Mouse (Mus musculus): ENCODE measurements around the gene Reln. TPM values are rescaled to one million over a fixed set of nuclear protein-coding genes. Genes with fewer than 3 reads are reported as not detected.

Gene Reln
- polyA plus RNA-seq, 1 experiment = 1.1 TPM

- Histone ChIP-seq H3K4me3 (ENCODE audit: insufficient read depth, low read depth, low read length) (no peak overlapping the region), H3K27ac (replicated peaks; ENCODE audit: low read depth, low read length) (no peak overlapping the region), H3K4me1 (ENCODE audit: control insufficient read depth, insufficient read depth, insufficient read length, low read length) (no peaks in the 10 kb centered on the region)
These were observed 62.3 kb downstream of the Reln start for GRCm38 (mm10) chr5:22282141-22282665.

DNA sequence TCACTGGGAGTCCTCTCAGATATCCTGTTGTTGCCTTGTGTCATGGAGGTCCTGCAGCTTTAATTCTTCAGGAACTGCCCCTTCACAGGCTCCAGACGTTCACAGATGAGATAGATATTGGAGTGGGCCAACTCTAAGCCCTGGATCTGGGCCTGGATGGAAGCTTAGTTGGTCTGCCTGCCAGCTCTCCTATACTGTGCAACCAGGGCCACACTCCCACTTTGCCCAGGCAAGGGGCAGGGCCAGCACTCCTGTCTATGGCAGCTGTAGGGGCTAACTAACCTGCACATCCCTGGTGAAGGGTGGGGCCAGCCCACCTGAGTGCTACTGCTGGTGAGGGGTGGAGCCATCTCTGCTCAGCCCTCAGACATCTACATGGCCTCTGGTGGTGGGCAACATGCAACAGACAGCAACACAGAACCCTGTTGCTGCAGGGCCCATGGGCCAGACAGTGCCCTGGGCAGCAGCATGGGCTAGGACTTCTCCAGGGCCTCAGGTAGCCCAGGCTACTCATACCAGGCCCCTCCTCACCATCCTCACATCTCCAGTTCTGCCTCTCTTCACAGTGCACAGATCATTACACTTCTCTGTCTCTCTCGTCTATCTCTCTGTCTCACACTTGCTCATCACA is 63.9 kb downstream of the Reln start:
- Histone ChIP-seq H3K27ac (replicated peaks; ENCODE audit: low read depth, low read length) (no peak overlapping the region), H3K4me1 (ENCODE audit: control insufficient read depth, insufficient read depth, insufficient read length, low read length) (no peaks in the 10 kb centered on the region), H3K4me3 (ENCODE audit: insufficient read depth, low read depth, low read length) (no peak overlapping the region)

- Histone ChIP-seq H3K27ac (replicated peaks; ENCODE audit: low read depth, low read length) (no peak overlapping the region), H3K4me3 (ENCODE audit: insufficient read depth, low read depth, low read length) (no peak overlapping the region), H3K4me1 (ENCODE audit: control insufficient read depth, insufficient read depth, insufficient read length, low read length) (no peaks in the 10 kb centered on the region)
These were observed 65.3 kb downstream of the Reln start for GRCm38 (mm10) chr5:22279201-22279600.

GRCm38 (mm10) chr5:22274134-22274533 is 70.4 kb downstream of the Reln start:
- Histone ChIP-seq H3K4me3 (ENCODE audit: insufficient read depth, low read depth, low read length) (no peak overlapping the region), H3K27ac (replicated peaks; ENCODE audit: low read depth, low read length) (no peak overlapping the region), H3K4me1 (ENCODE audit: control insufficient read depth, insufficient read depth, insufficient read length, low read length) (no peaks in the 10 kb centered on the region)

GRCm38 (mm10) chr5:22266489-22267301 is 77.8 kb downstream of the Reln start:
- Histone ChIP-seq H3K4me3 (ENCODE audit: insufficient read depth, low read depth, low read length) (no peak overlapping the region), H3K27ac (replicated peaks; ENCODE audit: low read depth, low read length) (no peak overlapping the region)

DNA sequence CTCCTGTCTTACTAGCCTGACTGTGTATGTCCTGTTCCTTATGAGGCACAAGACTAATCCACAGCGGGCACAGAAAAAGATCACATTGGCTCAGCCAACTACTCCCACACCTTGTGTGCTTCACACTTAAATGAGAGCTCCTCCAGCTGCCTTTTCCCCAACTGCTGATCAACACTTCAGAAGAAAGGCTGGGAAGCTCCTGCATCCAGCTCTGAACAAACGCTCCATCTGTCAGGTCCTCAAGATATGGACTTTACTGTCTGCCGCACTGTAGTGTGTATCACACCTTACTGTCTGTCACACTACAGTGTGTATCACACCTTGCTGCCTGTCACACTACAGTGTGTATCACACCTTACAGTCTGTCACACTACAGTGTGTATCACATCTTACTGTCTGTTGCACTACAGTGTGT is 82.1 kb downstream of the Reln start:
- Histone ChIP-seq H3K4me1 (ENCODE audit: control insufficient read depth, insufficient read depth, insufficient read length, low read length) (no peaks in the 10 kb centered on the region), H3K4me3 (ENCODE audit: insufficient read depth, low read depth, low read length) (no peak overlapping the region), H3K27ac (replicated peaks; ENCODE audit: low read depth, low read length) (no peak overlapping the region)

More at GRCm38 (mm10) chr5:22266489-22267301, 77.8 kb downstream of the Reln start:
- H3K4me1 ChIP-seq (ENCODE audit: control insufficient read depth, insufficient read depth, insufficient read length, low read length) = no peaks in the 10 kb centered on the region

GRCm38 (mm10) chr5:22255346-22255745 is 89.2 kb downstream of the Reln start:
- no peaks in the 10 kb centered on the region for H3K4me1 ChIP-seq (ENCODE audit: control insufficient read depth, insufficient read depth, insufficient read length, low read length)
- H3K27ac ChIP-seq (replicated peaks; ENCODE audit: low read depth, low read length) = no peak overlapping the region
- no peak overlapping the region for H3K4me3 ChIP-seq (ENCODE audit: insufficient read depth, low read depth, low read length)

DNA sequence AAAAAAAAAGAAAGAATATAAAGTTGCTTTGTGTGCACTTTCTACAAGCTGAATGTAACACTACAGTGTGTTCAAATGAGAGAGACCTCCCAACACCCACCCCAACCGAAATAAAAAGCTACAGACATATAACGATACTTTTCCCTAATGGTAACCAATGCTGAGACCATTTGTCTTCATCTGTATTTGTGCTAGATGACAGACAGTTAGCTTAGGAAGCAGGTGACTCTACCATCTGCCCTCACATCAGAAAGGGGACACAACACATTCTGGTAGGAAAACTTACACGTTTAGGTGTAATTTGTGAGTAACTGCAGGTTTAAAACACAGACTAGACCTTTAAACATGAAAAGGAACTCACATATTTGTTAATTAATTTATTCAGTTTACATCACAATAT is 90.6 kb downstream of the Reln start:
- Histone ChIP-seq H3K27ac (replicated peaks; ENCODE audit: low read depth, low read length) (no peak overlapping the region), H3K4me3 (ENCODE audit: insufficient read depth, low read depth, low read length) (no peak overlapping the region), H3K4me1 (ENCODE audit: control insufficient read depth, insufficient read depth, insufficient read length, low read length) (no peaks in the 10 kb centered on the region)

GRCm38 (mm10) chr5:22253318-22253717 is 91.2 kb downstream of the Reln start:
- no peaks in the 10 kb centered on the region for H3K4me1 ChIP-seq (ENCODE audit: control insufficient read depth, insufficient read depth, insufficient read length, low read length)
- H3K4me3 ChIP-seq (ENCODE audit: insufficient read depth, low read depth, low read length) = no peak overlapping the region
- H3K27ac ChIP-seq (replicated peaks; ENCODE audit: low read depth, low read length) = no peak overlapping the region

DNA sequence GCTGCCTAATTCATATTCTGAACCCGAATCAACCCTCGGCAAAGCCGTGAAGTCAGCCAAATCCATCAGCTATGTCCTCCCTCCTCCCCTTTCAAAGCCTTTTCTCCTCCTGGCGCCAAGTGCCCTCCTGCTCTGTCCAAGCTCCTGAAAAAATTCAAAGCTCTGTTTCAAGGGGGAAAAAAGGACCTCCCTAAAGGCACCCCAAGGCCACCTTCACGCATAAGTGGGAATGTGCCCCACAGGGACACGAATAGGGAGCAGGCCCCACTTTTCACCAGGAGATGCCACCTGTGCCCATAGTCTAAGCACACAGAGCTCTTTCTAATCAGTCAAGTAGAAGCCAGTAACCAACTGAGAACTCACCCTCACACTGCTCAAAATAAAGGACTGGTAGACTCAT is 96.7 kb downstream of the Reln start:
- Histone ChIP-seq H3K27ac (replicated peaks; ENCODE audit: low read depth, low read length) (no peak overlapping the region), H3K4me3 (ENCODE audit: insufficient read depth, low read depth, low read length) (no peak overlapping the region), H3K4me1 (ENCODE audit: control insufficient read depth, insufficient read depth, insufficient read length, low read length) (no peaks in the 10 kb centered on the region)

DNA sequence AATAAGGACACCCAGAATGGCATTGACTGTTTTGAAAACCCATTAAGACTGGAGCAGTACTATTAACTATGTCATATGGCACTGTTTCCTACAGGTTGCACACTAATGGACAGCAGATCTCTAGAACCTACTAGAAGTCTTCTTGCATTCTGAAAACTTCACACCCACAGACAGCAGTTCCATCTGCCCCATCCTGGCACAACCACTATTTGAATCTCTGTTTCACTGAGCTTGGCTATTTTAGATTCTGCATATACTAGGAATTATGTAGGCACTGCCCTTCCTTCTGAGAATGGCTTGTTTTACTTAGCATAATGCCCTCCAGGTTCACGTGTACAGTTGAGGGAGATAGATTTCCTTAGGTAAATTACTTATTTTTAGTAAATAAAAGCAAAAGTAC is 99.4 kb downstream of the Reln start:
- Histone ChIP-seq H3K27ac (replicated peaks; ENCODE audit: low read depth, low read length) (no peak overlapping the region), H3K4me1 (ENCODE audit: control insufficient read depth, insufficient read depth, insufficient read length, low read length) (no peaks in the 10 kb centered on the region), H3K4me3 (ENCODE audit: insufficient read depth, low read depth, low read length) (no peak overlapping the region)

- Histone ChIP-seq H3K27ac (replicated peaks; ENCODE audit: low read depth, low read length) (no peak overlapping the region), H3K4me1 (ENCODE audit: control insufficient read depth, insufficient read depth, insufficient read length, low read length) (no peaks in the 10 kb centered on the region), H3K4me3 (ENCODE audit: insufficient read depth, low read depth, low read length) (no peak overlapping the region)
These were observed 101.0 kb downstream of the Reln start for GRCm38 (mm10) chr5:22243538-22243937.

GRCm38 (mm10) chr5:22241560-22241959 is 102.9 kb downstream of the Reln start:
- H3K4me3 ChIP-seq (ENCODE audit: insufficient read depth, low read depth, low read length) = no peak overlapping the region
- no peak overlapping the region for H3K27ac ChIP-seq (replicated peaks; ENCODE audit: low read depth, low read length)
- H3K4me1 ChIP-seq (ENCODE audit: control insufficient read depth, insufficient read depth, insufficient read length, low read length) = no peaks in the 10 kb centered on the region

DNA sequence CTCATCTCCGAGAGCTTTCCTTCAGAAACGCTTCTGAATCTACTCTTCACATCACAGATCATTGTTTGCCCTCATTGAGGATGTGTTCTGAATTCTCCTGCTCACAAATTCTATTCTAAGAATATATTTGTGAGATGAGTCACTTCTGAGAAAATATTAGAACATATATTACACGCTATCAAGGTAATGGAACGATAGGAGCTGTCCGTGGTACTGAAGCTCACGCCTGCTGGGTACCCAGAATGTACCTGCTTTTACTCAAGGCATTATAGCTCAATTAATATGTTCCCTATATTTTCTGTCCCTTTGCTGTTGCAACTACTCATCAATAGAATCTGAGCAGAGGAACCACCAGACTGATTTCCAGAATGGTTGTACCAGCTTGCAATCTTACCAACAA is 107.7 kb downstream of the Reln start:
- H3K27ac ChIP-seq (replicated peaks; ENCODE audit: low read depth, low read length) = no peak overlapping the region

GRCm38 (mm10) chr5:22224515-22224914 is 120.0 kb downstream of the Reln start:
- Histone ChIP-seq H3K4me1 (ENCODE audit: control insufficient read depth, insufficient read depth, insufficient read length, low read length) (no peaks in the 10 kb centered on the region), H3K4me3 (ENCODE audit: insufficient read depth, low read depth, low read length) (no peak overlapping the region), H3K27ac (replicated peaks; ENCODE audit: low read depth, low read length) (no peak overlapping the region)

More for the DNA sequence above, 107.7 kb downstream of the Reln start:
- no peaks in the 10 kb centered on the region for H3K4me1 ChIP-seq (ENCODE audit: control insufficient read depth, insufficient read depth, insufficient read length, low read length)
- H3K4me3 ChIP-seq (ENCODE audit: insufficient read depth, low read depth, low read length) = no peak overlapping the region

DNA sequence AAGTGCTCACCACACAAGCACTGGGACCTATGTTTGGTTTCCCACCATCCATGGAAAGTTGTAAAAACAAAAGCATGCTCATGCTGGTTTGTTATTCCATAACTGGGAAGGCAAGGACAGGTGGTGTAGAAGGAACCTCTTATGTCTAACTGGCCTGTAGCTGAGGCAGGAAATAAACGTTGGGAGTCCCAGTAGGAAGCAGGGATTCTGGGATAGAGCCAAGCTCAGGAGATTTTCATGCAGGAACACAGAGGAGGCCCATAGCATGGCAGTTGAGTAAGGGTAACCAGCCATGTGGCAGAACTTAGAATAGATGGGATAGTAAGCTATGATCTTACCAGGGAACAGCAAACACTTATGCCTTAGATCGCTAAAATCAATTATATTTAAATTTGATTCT is 120.6 kb downstream of the Reln start:
- H3K27ac ChIP-seq (replicated peaks; ENCODE audit: low read depth, low read length) = no peak overlapping the region
- H3K4me1 ChIP-seq (ENCODE audit: control insufficient read depth, insufficient read depth, insufficient read length, low read length) = no peaks in the 10 kb centered on the region
- no peak overlapping the region for H3K4me3 ChIP-seq (ENCODE audit: insufficient read depth, low read depth, low read length)
